Mouse (Mus musculus) liver, postnatal 0 days (tissue): ENCODE measurements around the gene Fam83e.

Source experiments
- CTCF ChIP-seq: sonication (generic); IDR thresholded peaks from 2 replicates; pipeline ENCODE4 v1.5.1; 2016; ENCODE audit warnings: antibody characterized with exemption, low read depth
- EP300 ChIP-seq: IDR thresholded peaks from 2 replicates; pipeline ENCODE4 v1.6.1; 2016; ENCODE audit warnings: antibody characterized with exemption, low read depth, mild to moderate bottlenecking

DNA sequence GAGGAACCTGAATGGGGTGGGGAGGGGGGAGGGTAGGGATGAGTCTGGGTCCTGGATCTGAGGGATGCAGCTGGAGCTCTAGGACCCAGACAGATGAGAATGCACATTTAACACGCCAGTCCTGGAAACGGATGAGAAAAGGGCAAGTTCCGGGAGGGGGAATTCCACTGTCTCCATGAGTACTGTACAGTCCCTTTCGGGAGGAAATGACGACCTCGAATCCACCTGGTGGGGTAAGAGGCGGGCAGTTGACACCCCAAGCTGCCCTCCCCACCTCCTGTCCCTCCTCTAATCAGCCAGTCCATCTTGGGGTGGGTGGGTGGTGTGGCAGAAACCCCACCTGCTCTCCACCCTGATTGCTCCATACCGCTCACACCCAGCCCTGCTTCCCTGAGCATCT, 45.0 kb downstream of the Fam83e start:
- TF ChIP-seq CTCF, result no peak
- no peak for TF ChIP-seq EP300
